Mouse (Mus musculus): ENCODE data around the gene Spcs1. TPM values are rescaled to one million over a fixed set of nuclear protein-coding genes. Genes with fewer than 3 reads are reported as not detected.

The Spcs1 gene
- total and polyA plus RNA-seq, 3 experiments, result 150 to 344 (median 181) TPM

DNA sequence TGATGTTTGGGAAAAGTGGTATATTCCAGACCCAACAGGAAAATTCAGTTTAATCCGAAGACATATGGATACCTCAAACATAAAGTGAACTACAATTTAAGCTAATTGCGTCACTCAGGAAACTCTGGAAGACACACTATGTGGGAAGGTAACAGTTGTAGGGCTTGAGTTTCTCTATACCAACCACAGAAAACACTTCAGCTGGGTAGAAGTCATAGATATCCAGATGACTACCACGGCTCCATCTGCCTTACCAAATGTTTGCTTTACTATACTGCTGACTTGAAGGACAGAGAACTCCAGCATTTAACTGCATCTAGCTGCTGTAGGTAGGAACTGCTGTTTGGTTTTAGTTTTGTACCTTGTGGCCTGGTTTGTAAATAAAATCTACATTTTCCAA, 10.1 kb upstream of the Spcs1 start (continued):
- TF ChIP-seq MAFK (IDR thresholded peaks at IDR 0.05; ENCODE audit: insufficient replicate concordance, low read length) (no peak), IRF4 (IDR thresholded peaks at IDR 0.05; ENCODE audit: low read depth, low read length) (no peak), RAD21 (IDR thresholded peaks at IDR 0.05; ENCODE audit: low read depth, low read length) (no peak), ZC3H11A (IDR thresholded peaks at IDR 0.05; ENCODE audit: low read depth, low read length) (no peak), CTCF (conservative IDR thresholded peaks at IDR 0.05 in 1 of 2, IDR thresholded peaks at IDR 0.05 in 1 of 2; ENCODE audit: low read depth in 2 of 2, low read length in 2 of 2) (no peak)

DNA sequence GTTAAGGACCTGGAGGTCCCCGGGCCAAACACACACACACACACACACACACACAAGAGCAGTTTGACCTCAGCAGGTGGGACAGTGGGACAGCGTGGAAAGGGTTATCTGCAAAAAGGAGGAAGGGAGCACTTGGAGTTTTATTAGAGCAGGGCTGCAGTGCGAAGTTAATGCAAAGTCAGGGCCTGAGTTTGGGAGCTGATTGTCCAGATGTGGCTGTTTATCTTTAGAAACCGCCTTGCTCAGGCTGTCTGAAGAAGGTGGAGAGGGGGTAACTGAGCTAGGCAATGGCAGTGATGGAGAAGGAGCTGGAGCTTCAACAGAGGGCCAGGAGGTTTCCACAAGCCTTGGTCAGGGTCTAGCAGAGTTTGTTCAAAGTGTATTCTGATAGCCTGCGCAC, 5.3 kb upstream of the Spcs1 start:
- Histone ChIP-seq H3K9me3 (replicated peaks; ENCODE audit: low read length) (no peaks in the 10 kb centered on the region), H3K27ac (ENCODE audit: insufficient read depth, low read depth) (no peak overlapping the region), H3K4me3 (replicated peaks in 1 of 3; ENCODE audit: low read depth in 2 of 3, low read length in 2 of 3, poor library complexity in 1 of 3) (no peak overlapping the region), H3K4me2 (ENCODE audit: insufficient read depth, low read depth, poor library complexity, severe bottlenecking) (no peak overlapping the region), H3K4me1 (ENCODE audit: control insufficient read depth in 1 of 2, insufficient read depth in 2 of 2) (peaks cover 3 to 8% of the 10 kb centered on the region in 2 experiments), H3K27me3 (replicated peaks) (no peaks in the 10 kb centered on the region), H3K9ac (ENCODE audit: insufficient read depth, low read depth) (no peak overlapping the region), H3K36me3 (replicated peaks in 1 of 2; ENCODE audit: control insufficient read depth in 1 of 2, insufficient read depth in 1 of 2, low read length in 1 of 2) (peaks cover 24 to 44% of the 10 kb centered on the region in 2 experiments), H3K79me2 (replicated peaks; ENCODE audit: control insufficient read depth, extremely low read depth, insufficient read depth, poor library complexity, severe bottlenecking) (peaks cover 3% of the 10 kb centered on the region; the same call in 1 of the 2 replicates)
- TF ChIP-seq MEF2A (IDR thresholded peaks at IDR 0.05; ENCODE audit: borderline replicate concordance, low read depth, low read length) (no peak), TBP (conservative IDR thresholded peaks at IDR 0.05; ENCODE audit: low read depth, low read length) (no peak), ETS1 (conservative IDR thresholded peaks at IDR 0.05; ENCODE audit: low read depth, low read length) (no peak), SMC3 (IDR thresholded peaks at IDR 0.05; ENCODE audit: low read depth, low read length) (no peak), RAD21 (IDR thresholded peaks at IDR 0.05; ENCODE audit: low read depth, low read length) (no peak), EP300 (IDR thresholded peaks at IDR 0.05; ENCODE audit: low read length) (no peak), CTCF (conservative IDR thresholded peaks at IDR 0.05 in 1 of 2, IDR thresholded peaks at IDR 0.05 in 1 of 2; ENCODE audit: low read depth in 2 of 2, low read length in 2 of 2) (no peak), IRF4 (IDR thresholded peaks at IDR 0.05; ENCODE audit: low read depth, low read length) (no peak)
- in situ Hi-C loops (cut with MboI; ENCODE audit: low pct_ligation_motif_present, low pct_unique_long_range_greater_than_20kb, low sequenced_read_pairs), result no loop called here
- no peak for DNase-seq (ENCODE audit: extremely low read depth)
- dilution Hi-C loops (cut with MboI; ENCODE audit: extremely low pct_ligation_motif_present, extremely low pct_unique_long_range_greater_than_20kb, low sequenced_read_pairs), result no loop called here

DNA sequence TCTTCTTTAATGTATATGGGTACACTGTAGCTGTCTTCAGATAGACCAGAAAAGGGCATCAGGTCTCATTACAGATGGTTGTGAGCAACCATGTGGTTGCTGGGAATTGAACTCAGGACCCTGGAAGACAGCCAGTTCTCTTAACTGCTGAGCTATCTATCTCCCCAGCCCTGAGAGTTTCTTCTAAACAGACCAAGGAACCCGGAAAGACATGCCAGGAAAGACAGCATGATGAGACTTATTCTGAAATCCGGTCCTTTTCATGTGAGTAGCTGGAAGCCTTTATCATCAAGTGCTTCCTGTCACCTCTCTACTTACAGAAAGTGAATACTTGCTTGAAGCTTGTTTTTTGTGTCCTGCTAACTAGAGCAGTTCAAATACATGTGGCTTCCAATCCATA, 3.1 kb upstream of the Spcs1 start:
- dilution Hi-C loops (cut with MboI; ENCODE audit: extremely low pct_ligation_motif_present, extremely low pct_unique_long_range_greater_than_20kb, low sequenced_read_pairs), result no loop called here
- H3K4me2 ChIP-seq (ENCODE audit: insufficient read depth, low read depth, poor library complexity, severe bottlenecking), result no peak overlapping the region
- peaks cover 3 to 14% of the 10 kb centered on the region in 2 experiments for H3K4me1 ChIP-seq (ENCODE audit: control insufficient read depth in 1 of 2, insufficient read depth in 2 of 2)

More for the DNA sequence above, 3.1 kb upstream of the Spcs1 start:
- Histone ChIP-seq H3K79me2 (replicated peaks; ENCODE audit: control insufficient read depth, extremely low read depth, insufficient read depth, poor library complexity, severe bottlenecking) (peaks cover 7% of the 10 kb centered on the region), H3K9ac (ENCODE audit: insufficient read depth, low read depth) (no peak overlapping the region), H3K36me3 (replicated peaks in 1 of 2; ENCODE audit: control insufficient read depth in 1 of 2, insufficient read depth in 1 of 2, low read length in 1 of 2) (peaks cover 7 to 26% of the 10 kb centered on the region in 2 experiments), H3K27me3 (replicated peaks) (no peaks in the 10 kb centered on the region), H3K4me3 (replicated peaks in 1 of 3; ENCODE audit: low read depth in 2 of 3, low read length in 2 of 3, poor library complexity in 1 of 3) (no peak overlapping the region), H3K9me3 (replicated peaks; ENCODE audit: low read length) (no peaks in the 10 kb centered on the region), H3K27ac (ENCODE audit: insufficient read depth, low read depth) (no peak overlapping the region)
- no peak for DNase-seq (ENCODE audit: extremely low read depth)
- in situ Hi-C loops (cut with MboI; ENCODE audit: low pct_ligation_motif_present, low pct_unique_long_range_greater_than_20kb, low sequenced_read_pairs), result no loop called here
- no peak for TF ChIP-seq USF1 (IDR thresholded peaks at IDR 0.05; ENCODE audit: low read depth, low read length)
- no peak for TF ChIP-seq RAD21 (IDR thresholded peaks at IDR 0.05; ENCODE audit: low read depth, low read length)
- no peak for TF ChIP-seq CHD1 (IDR thresholded peaks at IDR 0.05; ENCODE audit: low read depth, low read length)
- no peak for TF ChIP-seq E2F4 (IDR thresholded peaks at IDR 0.05; ENCODE audit: insufficient replicate concordance, low read depth, low read length)
- no peak for TF ChIP-seq POLR2A (IDR thresholded peaks at IDR 0.05; ENCODE audit: low read depth, low read length)
- TF ChIP-seq POLR2AphosphoS2 (IDR thresholded peaks at IDR 0.05; ENCODE audit: low read depth, low read length), result no peak
- TF ChIP-seq MEF2A (IDR thresholded peaks at IDR 0.05; ENCODE audit: borderline replicate concordance, low read depth, low read length), result no peak
- TF ChIP-seq CHD2 (IDR thresholded peaks at IDR 0.05; ENCODE audit: low read length), result no peak
- no peak for TF ChIP-seq ZNF384 (IDR thresholded peaks at IDR 0.05; ENCODE audit: low read depth, low read length)

Measured in CH12.LX (cell line).